Mouse (Mus musculus): ENCODE data around the gene Ifit1. TPM values are rescaled to one million over a fixed set of nuclear protein-coding genes. Genes with fewer than 3 reads are reported as not detected.
A peak's percentile ranks its signal among the peaks of the same experiment; 100 is the strongest.
"Not testable (repeated sequence)": the region's sequence is repeated elsewhere in the genome, so short reads cannot be mapped to it uniquely, and the experiment has no call there.

Gene Ifit1
- total RNA-seq (2021), result under 1 TPM in 1 of 2 experiments, not detected in 1; 0.14 TPM

DNA sequence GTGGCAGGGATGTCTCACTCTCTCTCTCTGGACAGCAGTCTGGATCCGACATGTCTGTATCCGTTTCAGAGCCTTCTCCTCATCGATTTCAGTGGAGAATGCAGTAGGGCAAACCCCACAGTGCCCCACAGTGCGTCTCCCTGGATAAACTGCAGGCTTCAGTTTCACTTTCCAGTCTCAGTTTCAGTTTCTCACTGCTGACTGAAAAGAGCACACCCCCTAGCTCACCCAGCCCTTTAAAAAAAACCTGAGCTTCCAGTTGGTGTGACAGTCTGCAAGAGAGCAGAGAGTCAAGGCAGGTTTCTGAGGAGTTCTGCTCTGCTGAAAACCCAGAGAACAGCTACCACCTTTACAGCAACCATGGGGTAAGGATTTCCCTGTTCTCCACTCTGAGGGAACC is at the start of gene Ifit1, which contains the start of gene Ifit1bl2:
Gene Ifit1 (plus strand): TSS at position 249 of the 400 bp plus-strand sequence.
Gene Ifit1bl2 (minus strand): TSS at position 121 of the 400 bp plus-strand sequence.
- intact Hi-C loops (cut with DNase I), result loop anchor here (5.0 kb wide), 1 partner anchor 308 kb away; no protein-coding TSS in a partner anchor
- no peak for DNase-seq

GRCm38 (mm10) chr19:34593456-34593855 is 47.2 kb upstream of the Ifit1 start:
- intact Hi-C loops (cut with DNase I), result no loop called here
- DNase-seq, result no peak

GRCm38 (mm10) chr19:34594523-34594922 is 46.1 kb upstream of the Ifit1 start:
- DNase-seq; intact Hi-C loops (cut with DNase I): not testable (repeated sequence)

DNA sequence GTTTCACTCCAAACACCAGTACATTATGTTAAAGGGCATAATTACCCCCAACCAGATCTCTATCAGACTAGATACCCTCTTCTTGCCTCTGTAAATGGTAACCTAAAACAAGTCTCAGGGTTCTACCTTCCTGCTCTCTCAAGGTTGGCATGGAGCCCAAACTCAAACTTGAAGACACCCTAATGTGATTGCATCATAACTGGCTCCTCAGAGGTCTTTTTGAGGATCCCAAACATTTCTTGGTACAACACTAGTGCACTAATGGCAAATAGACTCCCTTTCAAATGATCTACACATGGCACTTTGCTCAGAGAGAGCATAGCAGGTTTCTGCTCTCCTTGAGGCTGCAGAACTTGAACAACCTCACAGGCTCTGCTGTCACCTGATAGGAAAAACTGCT is 43.9 kb upstream of the Ifit1 start:
- intact Hi-C loops (cut with DNase I), result no loop called here

DNA sequence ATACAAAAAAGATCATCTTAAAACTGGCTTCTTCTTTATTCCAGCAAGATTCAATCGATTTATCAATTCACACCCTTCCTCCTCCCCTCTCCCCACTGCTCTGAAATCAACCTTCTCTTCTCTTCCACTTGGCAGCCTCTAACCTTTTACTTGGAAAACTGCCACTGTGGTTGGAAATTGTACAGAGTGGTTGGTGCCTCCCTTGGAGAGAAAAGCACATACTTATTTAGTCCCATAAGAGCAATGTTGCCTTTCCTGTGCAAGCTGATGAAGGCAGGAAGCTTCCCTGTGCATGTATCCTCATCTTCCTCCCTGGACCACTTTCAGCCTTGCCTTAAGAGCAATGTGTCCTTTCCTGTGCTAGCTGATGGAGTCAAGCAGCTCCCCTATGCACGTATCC is 42.3 kb upstream of the Ifit1 start:
- peak; percentile 37 for DNase-seq
- intact Hi-C loops (cut with DNase I), result no loop called here

More for the DNA sequence above, 43.9 kb upstream of the Ifit1 start:
- no peak for DNase-seq

DNA sequence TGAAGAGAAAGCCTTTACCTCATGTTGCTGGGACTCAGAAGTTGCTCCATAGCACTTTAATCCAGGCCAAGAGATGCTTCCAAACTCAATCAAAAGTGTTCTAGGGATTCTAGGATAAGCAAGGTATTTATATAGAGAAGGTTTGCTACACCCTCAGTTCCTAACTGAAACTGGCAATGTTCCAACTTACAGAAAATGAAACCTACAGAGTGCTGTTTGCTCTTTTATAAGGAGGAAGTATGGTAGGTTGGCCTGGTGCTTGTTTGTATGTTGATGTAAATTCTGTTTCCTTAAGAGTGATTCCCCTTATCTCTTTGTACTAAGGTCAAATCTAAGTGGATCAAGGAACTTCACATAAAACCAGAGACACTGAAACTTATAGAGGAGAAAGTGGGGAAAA is 41.4 kb upstream of the Ifit1 start:
- intact Hi-C loops (cut with DNase I); DNase-seq: not testable (repeated sequence)

DNA sequence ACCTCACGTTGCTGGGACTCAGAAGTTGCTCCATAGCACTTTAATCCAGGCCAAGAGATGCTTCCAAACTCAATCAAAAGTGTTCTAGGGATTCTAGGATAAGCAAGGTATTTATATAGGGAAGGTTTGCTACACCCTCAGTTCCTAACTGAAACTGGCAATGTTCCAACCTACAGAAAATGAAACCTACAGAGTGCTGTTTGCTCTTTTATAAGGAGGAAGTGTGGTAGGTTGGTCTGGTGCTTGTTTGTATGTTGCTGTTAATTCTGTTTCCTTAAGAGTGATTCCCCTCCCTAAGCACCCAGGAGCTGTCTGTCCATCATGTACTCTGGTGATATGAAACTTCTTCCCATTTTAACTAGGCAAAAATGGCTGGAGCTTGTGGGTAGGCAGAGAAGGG is 38.8 kb upstream of the Ifit1 start, which contains the start of gene Ifit1bl1:
Gene Ifit1bl1 (minus strand): TSS at position 69 of the 400 bp plus-strand sequence.
- DNase-seq; intact Hi-C loops (cut with DNase I): not testable (repeated sequence)

- DNase-seq, result no peak
- intact Hi-C loops (cut with DNase I), result no loop called here
Measured at GRCm38 (mm10) chr19:34605472-34605871, 35.2 kb upstream of the Ifit1 start.

DNA sequence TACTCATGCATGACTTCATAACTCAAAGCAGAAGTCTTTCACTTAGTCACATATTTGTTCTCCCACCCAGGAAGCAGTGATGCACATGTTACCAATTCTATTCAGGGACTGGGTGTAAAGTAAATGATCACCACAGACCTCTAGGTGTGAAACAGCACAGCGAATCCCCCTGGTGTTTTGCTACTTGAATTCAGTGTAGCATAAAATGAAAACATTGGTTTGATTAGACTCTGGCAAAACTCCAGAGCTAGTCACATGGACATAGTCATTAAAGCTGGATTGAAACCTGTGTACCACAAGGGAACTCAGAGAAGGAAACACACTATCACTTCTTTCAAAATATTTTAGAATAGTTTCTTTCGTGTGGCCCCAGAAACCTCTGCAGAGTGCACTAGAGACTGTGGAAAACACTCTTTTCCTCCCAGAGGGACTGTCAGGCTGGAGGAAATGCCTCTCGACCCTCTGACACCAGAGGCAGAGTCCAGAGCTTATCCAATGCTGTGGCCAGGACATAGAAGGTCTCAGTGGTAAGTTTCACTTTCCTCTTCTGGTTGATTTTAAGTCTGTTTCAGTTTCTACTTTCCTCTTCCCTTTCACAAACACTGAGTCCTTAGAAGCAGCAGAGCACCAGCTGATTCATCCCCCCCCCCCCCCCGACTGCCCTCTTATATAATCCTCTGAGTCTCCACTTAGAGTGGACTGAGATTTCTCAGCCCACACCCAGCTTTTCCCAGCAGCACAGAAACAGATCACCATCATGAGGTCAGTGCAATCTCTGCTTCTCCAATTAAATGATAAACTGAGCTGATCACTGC is 33.2 kb upstream of the Ifit1 start, which contains the start of gene Ifit3b:
Gene Ifit3b (plus strand): TSS at position 734 of the 815 bp plus-strand sequence.
- DNase-seq; intact Hi-C loops (cut with DNase I): not testable (repeated sequence)

DNA sequence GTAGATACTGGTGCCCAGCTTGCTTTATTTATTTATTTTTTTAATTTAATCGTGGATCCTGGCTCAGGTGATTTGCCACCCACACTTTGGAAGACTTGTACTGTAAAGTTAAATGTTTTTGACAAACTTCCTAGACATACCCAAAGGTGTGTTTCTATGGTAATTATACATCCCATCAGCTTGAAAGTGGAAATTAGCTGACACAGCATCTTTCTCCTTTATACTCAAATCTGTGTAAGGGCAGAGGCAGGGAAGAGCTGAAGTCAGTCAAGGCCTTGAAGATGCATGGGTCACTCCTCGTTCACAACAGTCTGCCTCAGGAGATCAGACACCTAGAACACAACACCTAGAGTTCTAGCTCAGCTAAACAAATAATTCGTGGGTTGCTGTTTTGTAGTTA is 30.6 kb upstream of the Ifit1 start:
- DNase-seq; intact Hi-C loops (cut with DNase I): not testable (repeated sequence)

DNA sequence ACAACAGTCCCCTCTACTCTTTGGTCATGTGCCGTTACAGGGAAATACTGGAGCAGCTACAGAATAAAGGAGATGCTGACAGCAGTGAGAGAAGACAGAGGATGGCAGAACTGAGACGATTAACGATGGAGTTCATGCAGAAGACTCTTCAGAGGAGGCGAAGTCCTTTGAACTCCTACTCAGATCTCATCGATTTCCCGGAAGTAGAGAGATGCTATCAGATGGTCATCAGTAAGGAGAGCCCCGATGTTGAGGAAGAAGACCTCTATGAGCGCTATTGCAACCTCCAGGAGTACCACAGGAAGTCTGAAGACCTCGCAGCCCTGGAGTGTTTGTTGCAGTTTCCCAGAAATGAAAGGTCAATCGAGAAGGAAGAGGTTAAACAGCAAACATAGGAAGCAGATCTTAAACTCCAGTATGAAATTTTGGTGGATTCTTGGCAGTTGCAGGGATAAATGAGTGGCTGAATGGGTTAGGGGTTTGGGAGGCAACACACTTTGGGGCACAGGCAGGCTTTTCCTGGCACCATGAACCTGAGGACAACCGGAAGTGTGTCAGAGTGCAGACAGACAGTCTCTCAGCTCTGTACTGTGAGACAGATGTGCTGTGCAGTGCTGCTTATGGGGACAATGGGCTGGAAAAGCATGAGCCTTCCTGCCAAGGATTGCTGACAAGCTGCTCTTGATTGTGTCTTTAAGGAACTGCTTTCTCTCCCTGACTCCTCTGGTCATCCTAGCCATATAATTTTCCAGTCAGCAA is 28.2 kb upstream of the Ifit1 start:
- DNase-seq; intact Hi-C loops (cut with DNase I): not testable (repeated sequence)

DNA sequence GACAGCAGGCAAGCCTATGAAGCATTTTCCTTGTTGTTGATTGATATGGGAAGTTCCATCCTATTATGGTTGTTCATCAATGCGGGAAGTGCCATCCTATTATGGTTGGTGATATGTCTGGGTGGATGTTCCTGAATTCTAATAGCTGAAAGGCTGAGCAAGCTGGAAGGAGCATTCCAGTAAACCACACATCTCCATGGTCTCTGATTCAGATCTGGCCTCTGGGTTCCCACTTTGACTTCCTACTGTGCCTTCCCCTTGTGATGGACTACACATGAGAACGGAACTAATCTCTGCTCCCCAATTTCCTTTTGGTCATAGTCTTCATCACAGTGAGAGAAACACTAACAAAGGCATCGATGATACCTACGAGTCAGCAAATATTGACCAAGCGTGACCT is 19.8 kb upstream of the Ifit1 start:
- no peak for DNase-seq
- intact Hi-C loops (cut with DNase I), result no loop called here

DNA sequence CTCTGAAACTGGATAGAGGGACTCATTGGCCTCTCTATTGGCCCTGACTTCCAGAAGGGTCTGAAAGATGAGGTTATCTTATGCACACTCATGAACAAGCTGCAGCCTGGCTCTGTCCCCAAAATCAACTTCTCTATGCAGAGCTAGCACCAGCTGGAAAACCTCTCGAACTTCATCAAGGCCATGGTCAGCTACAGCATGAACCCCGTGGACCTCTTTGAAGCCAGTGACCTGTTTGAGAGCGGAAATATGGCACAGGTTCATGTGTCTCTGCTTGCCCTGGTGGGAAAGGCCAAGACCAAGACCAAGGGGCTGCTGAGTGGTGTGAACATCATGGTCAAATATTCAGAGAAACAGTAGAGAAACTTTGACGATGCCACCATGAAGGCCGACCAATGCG is 16.9 kb upstream of the Ifit1 start:
- intact Hi-C loops (cut with DNase I), result no loop called here
- no peak for DNase-seq

- intact Hi-C loops (cut with DNase I), result no loop called here
- no peak for DNase-seq
Measured at GRCm38 (mm10) chr19:34624663-34625062, 16.0 kb upstream of the Ifit1 start.

DNA sequence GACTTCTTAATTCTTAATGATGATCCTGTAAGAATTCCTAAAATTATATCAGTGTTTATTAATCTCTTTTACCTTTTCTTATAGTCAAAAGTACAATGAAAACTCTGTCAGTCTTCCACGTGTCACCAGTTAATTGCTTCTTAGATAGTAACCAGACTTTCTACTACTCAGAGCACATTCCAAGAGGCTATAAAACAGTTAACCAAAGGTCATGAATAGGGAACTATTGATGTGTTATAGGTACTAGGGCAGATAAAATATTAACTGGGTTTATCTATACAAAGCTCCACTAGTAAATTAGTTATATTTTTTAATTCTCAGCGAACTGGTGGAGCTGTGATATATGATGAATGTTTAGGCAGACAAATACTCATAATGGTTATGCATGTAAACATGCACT is 13.2 kb upstream of the Ifit1 start:
- intact Hi-C loops (cut with DNase I), result no loop called here
- DNase-seq, result no peak

GRCm38 (mm10) chr19:34631487-34631886 is 9.2 kb upstream of the Ifit1 start:
- no peak for DNase-seq
- intact Hi-C loops (cut with DNase I), result loop anchor here (10.0 kb wide), 1 partner anchor 87 kb away; no protein-coding TSS in a partner anchor

DNA sequence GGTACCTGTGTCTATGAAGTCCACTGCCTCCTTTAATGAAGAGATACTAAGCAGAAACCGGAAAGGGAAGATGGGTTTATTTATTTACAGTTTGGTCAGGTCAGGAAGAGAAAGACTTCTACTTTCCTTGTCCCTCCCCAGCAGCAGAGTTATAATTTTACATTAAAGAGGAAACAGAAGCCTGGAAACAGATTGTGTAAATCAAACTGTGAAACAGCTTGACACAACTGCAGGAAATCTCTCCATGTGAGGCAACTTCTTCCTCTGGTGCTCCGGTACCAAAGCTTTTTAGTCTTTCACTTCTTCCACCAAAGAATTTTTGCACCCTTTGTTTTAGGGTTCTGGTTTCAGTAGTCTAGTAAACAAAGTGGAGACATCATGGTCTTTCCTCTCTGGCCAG is 7.2 kb upstream of the Ifit1 start:
- intact Hi-C loops (cut with DNase I), result loop anchor here (10.0 kb wide), 1 partner anchor 89 kb away; no protein-coding TSS in a partner anchor
- no peak for DNase-seq

GRCm38 (mm10) chr19:34636933-34637557 is 3.6 kb upstream of the Ifit1 start:
- intact Hi-C loops (cut with DNase I), result loop anchor here (10.0 kb wide), 1 partner anchor 92 kb away; no protein-coding TSS in a partner anchor
- peak; percentile 27 for DNase-seq

DNA sequence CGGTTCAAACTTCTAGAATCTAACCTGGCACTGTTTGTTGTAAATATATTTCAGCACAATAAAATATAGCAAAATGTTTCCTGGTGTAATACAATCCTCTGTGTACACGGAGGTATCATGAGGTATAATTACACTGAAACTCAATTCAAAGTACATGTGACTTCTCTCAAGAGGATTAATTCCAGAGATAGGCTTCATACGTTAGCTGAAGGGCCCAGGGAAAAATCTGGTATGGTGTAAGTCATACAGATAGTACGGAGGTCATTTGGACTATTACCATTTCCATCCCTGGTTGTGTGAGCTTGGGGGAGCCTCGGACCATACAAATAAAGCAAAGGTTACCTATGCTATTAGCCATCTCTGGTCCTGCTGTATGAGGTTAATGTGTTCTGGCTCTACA is 1.9 kb downstream of the Ifit1 start:
- intact Hi-C loops (cut with DNase I), result loop anchor here (5.0 kb wide), 1 partner anchor 310 kb away; no protein-coding TSS in a partner anchor
- DNase-seq, result no peak

DNA sequence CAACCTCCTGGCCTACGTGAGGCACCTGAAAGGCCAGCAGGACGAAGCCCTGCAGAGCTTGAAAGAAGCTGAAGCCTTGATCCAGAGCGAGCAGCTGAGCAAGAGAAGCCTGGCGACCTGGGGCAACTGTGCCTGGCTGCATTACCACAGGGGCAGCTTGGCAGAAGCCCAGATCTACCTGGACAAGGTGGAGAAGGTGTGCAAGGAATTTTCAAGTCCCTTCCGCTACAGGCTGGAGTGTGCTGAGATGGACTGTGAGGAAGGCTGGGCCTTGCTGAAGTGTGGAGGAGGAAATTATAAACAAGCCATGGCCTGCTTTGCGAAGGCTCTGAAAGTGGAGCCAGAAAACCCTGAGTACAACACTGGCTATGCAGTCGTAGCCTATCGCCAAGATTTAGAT is 7.0 kb downstream of the Ifit1 start:
- DNase-seq; intact Hi-C loops (cut with DNase I): not testable (repeated sequence)

GRCm38 (mm10) chr19:34650276-34650675 is 9.6 kb downstream of the Ifit1 start:
- intact Hi-C loops (cut with DNase I), result loop anchor here (5.0 kb wide), 1 partner anchor 303 kb away; no protein-coding TSS in a partner anchor

More at GRCm38 (mm10) chr19:34650276-34650675, 9.6 kb downstream of the Ifit1 start:
- DNase-seq, result no peak

Measured in left cerebral cortex, postnatal 4 days (tissue).